Mouse (Mus musculus) cortical plate, adult 2 months (tissue): Measurements from ENCODE around the gene Myd88. TPM values are rescaled to one million over a fixed set of nuclear protein-coding genes. Genes with fewer than 3 reads are reported as not detected.

Experiments
- H3K27ac ChIP-seq: fragments of 200-500 bp; 2 replicates; pipeline ENCODE4 v1.5.1; 2012; ENCODE audit warnings: low read length, control low read depth, inconsistent platforms; ENCODE audit not compliant: insufficient read depth
- H3K4me1 ChIP-seq: fragments of 200-500 bp; 2 replicates; pipeline ENCODE4 v1.6.1; 2011; ENCODE audit warnings: low read length; ENCODE audit not compliant: control insufficient read depth, insufficient read depth
- H3K4me3 ChIP-seq: fragments of 200-500 bp; 2 replicates; pipeline ENCODE4 v1.5.1; 2011; ENCODE audit warnings: mild to moderate bottlenecking, low read length, control low read depth; ENCODE audit not compliant: insufficient read depth
- CTCF ChIP-seq: fragments of 200-500 bp; IDR thresholded peaks from 2 replicates; pipeline ENCODE4 v1.5.1; 2011; ENCODE audit warnings: mild to moderate bottlenecking, control low read depth, low read length; ENCODE audit not compliant: insufficient read depth; ENCODE audit errors: extremely low read depth
- POLR2A ChIP-seq: fragments of 200-500 bp; IDR thresholded peaks from 2 replicates; pipeline ENCODE4 v1.6.1; 2011; ENCODE audit warnings: mild to moderate bottlenecking, low read length, control low read depth; ENCODE audit not compliant: insufficient read depth; ENCODE audit errors: extremely low read depth
- polyA plus RNA-seq: library from polyadenylated mRNA; depleted of rRNA; stranded (reverse); fragments of >200 nt; gene quantifications from 2 replicates; pipeline ENCODE4 v1.2.3, GENCODE M21; 2012; rRNA removed

The Myd88 gene
- polyA plus RNA-seq, 1 experiment: 5.4 TPM

GRCm38 (mm10) chr9:119318891-119319290 is 22.3 kb downstream of the Myd88 start:
- no peak overlapping the region for H3K27ac ChIP-seq
- peaks cover 2% of the 10 kb centered on the region; the same call in 1 of the 2 replicates for H3K4me1 ChIP-seq
- no peak overlapping the region for H3K4me3 ChIP-seq
- no peak for TF ChIP-seq POLR2A
- TF ChIP-seq CTCF: no peak

GRCm38 (mm10) chr9:119313096-119313495 is 28.1 kb downstream of the Myd88 start:
- no peaks in the 10 kb centered on the region for H3K4me1 ChIP-seq
- no peak for TF ChIP-seq CTCF
- TF ChIP-seq POLR2A: no peak
- no peak overlapping the region for H3K27ac ChIP-seq
- H3K4me3 ChIP-seq: no peak overlapping the region

GRCm38 (mm10) chr9:119309067-119309466 is 32.1 kb downstream of the Myd88 start:
- Histone ChIP-seq H3K27ac (no peak overlapping the region), H3K4me3 (no peak overlapping the region), H3K4me1 (no peaks in the 10 kb centered on the region)
- no peak for TF ChIP-seq CTCF
- TF ChIP-seq POLR2A: no peak

DNA sequence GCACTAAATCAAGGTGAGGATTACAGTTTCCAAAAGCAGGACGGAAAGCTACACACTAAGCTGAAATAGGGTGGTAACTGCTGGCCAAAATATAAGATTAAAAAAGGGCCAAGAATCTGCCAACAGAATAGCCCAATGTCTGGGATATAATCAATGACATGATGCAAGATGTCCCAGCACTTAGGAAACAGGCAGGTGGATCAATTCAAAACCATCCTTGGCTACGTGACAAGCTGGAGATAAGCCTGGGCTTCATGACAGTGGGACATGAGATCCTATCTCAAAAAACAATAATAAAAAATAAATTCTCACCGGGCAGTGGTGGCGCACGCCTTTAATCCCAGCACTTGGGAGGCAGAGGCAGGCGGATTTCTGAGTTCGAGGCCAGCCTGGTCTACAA is 35.3 kb downstream of the Myd88 start:
- Histone ChIP-seq H3K4me3 (no peak overlapping the region), H3K27ac (no peak overlapping the region), H3K4me1 (no peaks in the 10 kb centered on the region)
- no peak for TF ChIP-seq POLR2A
- no peak for TF ChIP-seq CTCF

- TF ChIP-seq CTCF (no peak), POLR2A (no peak)
- no peak overlapping the region for H3K4me3 ChIP-seq
- no peak overlapping the region for H3K27ac ChIP-seq
- no peaks in the 10 kb centered on the region for H3K4me1 ChIP-seq
Measured at GRCm38 (mm10) chr9:119298563-119298962, 42.6 kb downstream of the Myd88 start.

DNA sequence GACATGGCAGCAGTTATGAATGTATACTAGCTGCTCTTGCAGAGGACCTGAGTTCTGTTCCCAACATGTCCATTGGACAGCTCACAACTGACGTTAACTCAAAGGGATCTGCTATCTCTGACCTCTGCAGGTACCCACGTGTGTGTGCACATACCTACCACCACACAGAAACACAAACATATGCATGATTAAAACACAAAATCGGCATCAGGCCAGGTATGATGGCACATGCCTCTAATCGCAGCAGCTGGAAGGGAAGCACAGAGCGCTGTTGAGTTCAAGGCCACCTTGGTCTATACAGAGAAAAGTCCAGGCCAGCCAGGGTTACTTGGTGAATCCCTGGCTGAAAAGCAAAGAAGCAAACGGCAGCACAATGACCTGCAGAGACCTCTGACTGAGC is 43.5 kb downstream of the Myd88 start:
- H3K4me1 ChIP-seq: no peaks in the 10 kb centered on the region
- TF ChIP-seq POLR2A (no peak), CTCF (no peak)
- H3K4me3 ChIP-seq: no peak overlapping the region
- no peak overlapping the region for H3K27ac ChIP-seq

DNA sequence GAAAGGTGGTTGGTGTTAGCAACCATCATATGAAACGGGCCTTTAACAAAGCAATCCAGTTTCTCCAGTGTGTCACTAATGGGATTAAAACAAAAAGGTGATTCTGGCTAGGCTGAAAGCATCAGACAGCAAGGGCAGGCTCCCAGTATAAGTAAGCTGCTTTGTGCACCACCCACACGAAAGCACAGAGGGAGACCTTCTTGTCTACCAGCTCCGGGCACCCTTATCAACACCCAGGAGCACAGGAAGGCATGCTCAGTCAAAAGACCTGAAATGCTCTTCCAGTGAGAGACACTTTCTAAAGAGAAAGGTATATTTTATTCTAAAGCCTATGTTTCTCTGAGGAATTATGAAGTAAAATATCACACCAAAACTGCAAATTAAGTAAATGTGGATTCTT is 50.4 kb downstream of the Myd88 start:
- H3K27ac ChIP-seq: no peak overlapping the region
- TF ChIP-seq POLR2A (no peak), CTCF (no peak)
- H3K4me3 ChIP-seq: no peak overlapping the region
- H3K4me1 ChIP-seq: 0 out of 2 replicates have a peak, but pooled peaks cover under 1% of the 10 kb centered on the region

Other genes with a start within 250 kb of the Myd88 start
- gene Plcd1, start 247.9 kb downstream of the Myd88 start, polyA plus RNA-seq: 21.7 and 24.2 TPM in 2 replicates
- gene Dlec1, start 238.9 kb downstream of the Myd88 start, polyA plus RNA-seq: 4.4 and 4.6 TPM in 2 replicates
- 1.0 and 1.5 TPM in 2 replicates for gene Acaa1b, start 184.3 kb downstream of the Myd88 start, polyA plus RNA-seq
- gene Gm47289, start 182.2 kb downstream of the Myd88 start, polyA plus RNA-seq: not detected in 2 replicates
- gene Slc22a13, start 132.3 kb downstream of the Myd88 start, polyA plus RNA-seq: not detected in 2 replicates
- gene Oxsr1, start 19.0 kb downstream of the Myd88 start, polyA plus RNA-seq: 44.2 and 46.9 TPM in 2 replicates
- gene Acaa1a, start 1.7 kb downstream of the Myd88 start, polyA plus RNA-seq: 141 and 149 TPM in 2 replicates
- 7.8 and 8.2 TPM in 2 replicates for gene Xylb, start 16.0 kb upstream of the Myd88 start, polyA plus RNA-seq
- 0.29 TPM in 1 of 2 replicates, not detected in the other for gene Slc22a14, start 24.1 kb upstream of the Myd88 start, polyA plus RNA-seq
- gene Acvr2b, start 60.7 kb upstream of the Myd88 start, polyA plus RNA-seq: 4.8 and 5.8 TPM in 2 replicates
- gene Exog, start 103.5 kb upstream of the Myd88 start, polyA plus RNA-seq: 17.9 and 18.1 TPM in 2 replicates
- gene Scn5a, start 237.6 kb upstream of the Myd88 start, polyA plus RNA-seq: 0.34 and 0.38 TPM in 2 replicates